ENCODE assay signal across 17 mouse cellular contexts in genomic region chr13:90292905-90293304, GRCm38 (mm10).
DNase-seq lines count a peak whose midpoint lies in the region; ATAC-seq and TF ChIP-seq lines count a peak whose summit lies in the region.
"Had no signal": no experiment of that assay in that cellular context is flagged by ENCODE, and none has a peak within 500 bp of the region (broad histone marks: within the 10 kb centered on the region; RNA-seq: fewer than 3 reads in every experiment).

No protein-coding gene starts in this region.

- H3K9ac ChIP-seq in lung, embryonic 14.5 days = no peak overlapping the region
- no peak overlapping the region for H3K9ac ChIP-seq in forebrain, embryonic 15.5 days (replicated peaks)
- H3K9ac ChIP-seq in midbrain, embryonic 15.5 days = no peak overlapping the region
- H3K9ac ChIP-seq: embryonic facial prominence, embryonic 12.5 days; lung, embryonic 15.5 days had no signal

- no peak for TF ChIP-seq CTCF in lung, embryonic 14.5 days (IDR thresholded peaks at IDR 0.05; ENCODE audit: low read depth)
- no peak for TF ChIP-seq CTCF in lung, adult 2 months (IDR thresholded peaks at IDR 0.05; ENCODE audit: insufficient read depth, low read length)

- H3K9me3 ChIP-seq in lung, embryonic 14.5 days (ENCODE audit: low read depth, low read length) = no peaks in the 10 kb centered on the region
- H3K9me3 ChIP-seq in forebrain, embryonic 15.5 days = no peaks in the 10 kb centered on the region
- no peaks in the 10 kb centered on the region for H3K9me3 ChIP-seq in midbrain, embryonic 15.5 days
- H3K9me3 ChIP-seq: embryonic facial prominence, embryonic 12.5 days; lung, embryonic 15.5 days had no signal

- H3K4me2 ChIP-seq in lung, embryonic 14.5 days = no peak overlapping the region
- no peak overlapping the region for H3K4me2 ChIP-seq in forebrain, embryonic 15.5 days (replicated peaks)
- H3K4me2 ChIP-seq in midbrain, embryonic 15.5 days = no peak overlapping the region
- H3K4me2 ChIP-seq: embryonic facial prominence, embryonic 12.5 days; lung, embryonic 15.5 days had no signal

- WGBS in lung, embryonic 14.5 days = 52% methylated on average over 4 of the region's 4 CpGs
- 54% methylated on average over 4 of the region's 4 CpGs for WGBS in lung, adult 2 months
- WGBS in forebrain, embryonic 15.5 days = 19% methylated on average over 4 of the region's 4 CpGs
- WGBS in midbrain, embryonic 15.5 days = 26% methylated on average over 4 of the region's 4 CpGs

- no peak overlapping the region for H3K27ac ChIP-seq in lung, embryonic 14.5 days (ENCODE audit: low read depth)
- no peak overlapping the region for H3K27ac ChIP-seq in forebrain, embryonic 15.5 days (replicated peaks)
- no peak overlapping the region for H3K27ac ChIP-seq in midbrain, embryonic 15.5 days
- H3K27ac ChIP-seq: embryonic facial prominence, embryonic 12.5 days; left cerebral cortex, adult 2 months; lung, embryonic 15.5 days had no signal

- no peaks in the 10 kb centered on the region for H3K4me1 ChIP-seq in lung, embryonic 14.5 days (ENCODE audit: insufficient read depth)
- no peaks in the 10 kb centered on the region for H3K4me1 ChIP-seq in lung, adult 2 months (ENCODE audit: control insufficient read depth, insufficient read depth, low read length)
- peaks cover 24% of the 10 kb centered on the region for H3K4me1 ChIP-seq in forebrain, embryonic 15.5 days
- peaks cover 19% of the 10 kb centered on the region for H3K4me1 ChIP-seq in midbrain, embryonic 15.5 days
- H3K4me1 ChIP-seq: lung, embryonic 15.5 days had no signal

- no peak; the same call in 1 of the 2 replicates for ATAC-seq in lung, embryonic 14.5 days (ENCODE audit: insufficient read depth)
- ATAC-seq in forebrain, embryonic 15.5 days (replicated peaks) = peak; percentile 60; the same call in 1 of the 2 replicates
- ATAC-seq in midbrain, embryonic 15.5 days (replicated peaks) = peak; percentile 85
- ATAC-seq: activated CD4-positive, CD25-positive, alpha-beta regulatory T cell, adult 4 months had no signal

- DNase-seq in embryo, embryonic 11 days = peak; percentile 12
- no peak for DNase-seq in embryo, embryonic 9.5 days (ENCODE audit: extremely low spot score)
- DNase-seq in lung, embryonic 14.5 days = peak; percentile 9
- DNase-seq in lung, adult 2 months = no peak
- DNase-seq in thymus, adult 18-20 months = no peak
- no peak for DNase-seq in layer of hippocampus, adult 11-12 months (ENCODE audit: low spot score)
- DNase-seq: adrenal gland, postnatal 36 days; cerebellum, postnatal 14 days; gastrocnemius, postnatal 10 days; liver; thymus, postnatal 25 days had no signal

- no peak overlapping the region for H3K4me3 ChIP-seq in lung, embryonic 14.5 days (ENCODE audit: low read depth, low read length)
- H3K4me3 ChIP-seq in lung, adult 2 months (replicated peaks; ENCODE audit: extremely low read depth, low read depth, low read length) = no peak overlapping the region
- H3K4me3 ChIP-seq in forebrain, embryonic 15.5 days = no peak overlapping the region
- no peak overlapping the region for H3K4me3 ChIP-seq in midbrain, embryonic 15.5 days
- H3K4me3 ChIP-seq: embryonic facial prominence, embryonic 12.5 days; left cerebral cortex, adult 2 months; lung, embryonic 15.5 days had no signal

- H3K36me3 ChIP-seq in lung, embryonic 14.5 days (ENCODE audit: insufficient read depth) = no peaks in the 10 kb centered on the region
- H3K36me3 ChIP-seq in forebrain, embryonic 15.5 days = no peaks in the 10 kb centered on the region
- H3K36me3 ChIP-seq in midbrain, embryonic 15.5 days (replicated peaks) = no peaks in the 10 kb centered on the region
- H3K36me3 ChIP-seq: embryonic facial prominence, embryonic 12.5 days; lung, embryonic 15.5 days had no signal

- TF ChIP-seq POLR2A in lung, adult 2 months (IDR thresholded peaks at IDR 0.05; ENCODE audit: borderline replicate concordance, extremely low read depth, low read depth, low read length) = no peak

- no peaks in the 10 kb centered on the region for H3K27me3 ChIP-seq in lung, embryonic 14.5 days (ENCODE audit: insufficient read depth, low read length)
- H3K27me3 ChIP-seq in forebrain, embryonic 15.5 days = no peaks in the 10 kb centered on the region
- no peaks in the 10 kb centered on the region for H3K27me3 ChIP-seq in midbrain, embryonic 15.5 days (replicated peaks)
- H3K27me3 ChIP-seq: embryonic facial prominence, embryonic 12.5 days; lung, embryonic 15.5 days had no signal

Comparison
In these comparisons a context has a peak if more than half of its experiments do, and no peak if none do; other contexts are left out.
1. DNase-seq: peak in embryo, embryonic 11 days (single experiment) and lung, embryonic 14.5 days (single experiment); none in embryo, embryonic 9.5 days (single experiment), lung, adult 2 months (single experiment), thymus, adult 18-20 months (0 of 2) and layer of hippocampus, adult 11-12 months (single experiment).